ENCODE assay signal across 8 mouse cellular contexts in genomic region chr3:133754006-133754910, GRCm38 (mm10).
DNase-seq lines count a peak whose midpoint lies in the region; ATAC-seq and TF ChIP-seq lines count a peak whose summit lies in the region.

No protein-coding gene starts in this region.

- no peak overlapping the region for H3K4me3 ChIP-seq in CH12.LX (replicated peaks in 1 of 3; ENCODE audit: low read depth in 2 of 3, low read length in 2 of 3, poor library complexity in 1 of 3)
- H3K4me3 ChIP-seq in forebrain, embryonic 15.5 days, result peak overlapping the region; percentile 13

- H3K4me1 ChIP-seq in CH12.LX (ENCODE audit: control insufficient read depth in 1 of 2, insufficient read depth in 2 of 2), result peaks cover 33 to 90% of the 10 kb centered on the region in 2 experiments
- H3K4me1 ChIP-seq in forebrain, embryonic 15.5 days, result peaks cover 29% of the 10 kb centered on the region

- H3K9me3 ChIP-seq in CH12.LX (replicated peaks; ENCODE audit: low read length), result no peaks in the 10 kb centered on the region
- no peaks in the 10 kb centered on the region for H3K9me3 ChIP-seq in forebrain, embryonic 15.5 days

- DNase-seq in frontal cortex, postnatal 36 days (ENCODE audit: low spot score in 2 of 2), result no peak
- DNase-seq in CH12.LX (ENCODE audit: extremely low read depth), result no peak
- no peak for DNase-seq in urinary bladder, postnatal 36 days (ENCODE audit: low spot score in 2 of 2)
- no peak for DNase-seq in cerebellum, adult 9-10 months
- DNase-seq in spleen, postnatal 4 days (ENCODE audit: low spot score in 2 of 2), result no peak

- no peak for TF ChIP-seq EP300 in CH12.LX (IDR thresholded peaks at IDR 0.05; ENCODE audit: low read length)

- no peaks in the 10 kb centered on the region for H3K36me3 ChIP-seq in CH12.LX (replicated peaks in 1 of 2; ENCODE audit: control insufficient read depth in 1 of 2, insufficient read depth in 1 of 2, low read length in 1 of 2)
- no peaks in the 10 kb centered on the region for H3K36me3 ChIP-seq in forebrain, embryonic 15.5 days

- 5% methylated on average over 14 of the region's 14 CpGs for WGBS in forebrain, embryonic 15.5 days

- ATAC-seq in frontal cortex, adult (ENCODE audit: low TSS enrichment), result peak; percentile 8
- peak; percentile 54 for ATAC-seq in forebrain, embryonic 15.5 days (replicated peaks)
- ATAC-seq in megakaryocyte progenitor cell, adult 5-6 weeks (replicated peaks; ENCODE audit: poor library complexity), result peak; percentile 38

- TF ChIP-seq POLR2A in CH12.LX (IDR thresholded peaks at IDR 0.05; ENCODE audit: low read depth, low read length), result no peak

- H3K79me2 ChIP-seq in CH12.LX (replicated peaks; ENCODE audit: control insufficient read depth, extremely low read depth, insufficient read depth, poor library complexity, severe bottlenecking), result no peaks in the 10 kb centered on the region

- in situ Hi-C loops in CH12.LX (cut with MboI; ENCODE audit: low pct_ligation_motif_present, low pct_unique_long_range_greater_than_20kb, low sequenced_read_pairs), result loop anchor here (10.0 kb wide), 1 partner anchor 419 kb away; no protein-coding TSS in a partner anchor

- dilution Hi-C loops in CH12.LX (cut with MboI; ENCODE audit: extremely low pct_ligation_motif_present, extremely low pct_unique_long_range_greater_than_20kb, low sequenced_read_pairs), result no loop called here

- H3K9ac ChIP-seq in CH12.LX (ENCODE audit: insufficient read depth, low read depth), result peak overlapping the region; percentile 7; the same call in 1 of the 2 replicates
- no peak overlapping the region for H3K9ac ChIP-seq in forebrain, embryonic 15.5 days (replicated peaks)

- H3K27ac ChIP-seq in CH12.LX (ENCODE audit: insufficient read depth, low read depth), result peak overlapping the region; percentile 7
- peak overlapping the region; percentile 46; the same call in 1 of the 2 replicates for H3K27ac ChIP-seq in forebrain, embryonic 15.5 days (replicated peaks)

- no peak for TF ChIP-seq CTCF in CH12.LX (conservative IDR thresholded peaks at IDR 0.05 in 1 of 2, IDR thresholded peaks at IDR 0.05 in 1 of 2; ENCODE audit: low read depth in 2 of 2, low read length in 2 of 2)

- peak overlapping the region; percentile 79 for H3K4me2 ChIP-seq in CH12.LX (ENCODE audit: insufficient read depth, low read depth, poor library complexity, severe bottlenecking)
- peak overlapping the region; percentile 37 for H3K4me2 ChIP-seq in forebrain, embryonic 15.5 days (replicated peaks)

- H3K27me3 ChIP-seq in CH12.LX (replicated peaks), result no peaks in the 10 kb centered on the region
- no peaks in the 10 kb centered on the region for H3K27me3 ChIP-seq in forebrain, embryonic 15.5 days

- no peak for TF ChIP-seq RAD21 in CH12.LX (IDR thresholded peaks at IDR 0.05; ENCODE audit: low read depth, low read length)

TF ChIP-seq in CH12.LX, 34 proteins besides CTCF, POLR2A, EP300 and RAD21:
- TF ChIP-seq POLR2AphosphoS2 (IDR thresholded peaks at IDR 0.05; ENCODE audit: low read depth, low read length) (no peak), TBP (conservative IDR thresholded peaks at IDR 0.05; ENCODE audit: low read depth, low read length) (no peak), BHLHE40 (IDR thresholded peaks at IDR 0.05; ENCODE audit: low read depth, low read length) (no peak), E2F4 (IDR thresholded peaks at IDR 0.05; ENCODE audit: insufficient replicate concordance, low read depth, low read length) (no peak), ZC3H11A (IDR thresholded peaks at IDR 0.05; ENCODE audit: low read depth, low read length) (no peak), ETS1 (conservative IDR thresholded peaks at IDR 0.05; ENCODE audit: low read depth, low read length) (no peak)
